Mouse (Mus musculus) brain, embryonic 14.5 days (tissue): Measurements from ENCODE around the gene Lins1. TPM values are rescaled to one million over a fixed set of nuclear protein-coding genes. Genes with fewer than 3 reads are reported as not detected.

Source experiments
- DNase-seq: peaks from one replicate; pipeline ENCODE4 v3.0.0-alpha.2; 2011; ENCODE audit warnings: low read depth
- CTCF ChIP-seq: fragments of 200-500 bp; IDR thresholded peaks from 2 replicates; pipeline ENCODE4 v1.5.1; 2012; ENCODE audit warnings: inconsistent platforms, mild to moderate bottlenecking, moderate library complexity, borderline replicate concordance; ENCODE audit not compliant: insufficient read depth, insufficient read length; ENCODE audit errors: extremely low read depth
- POLR2A ChIP-seq: fragments of 200-500 bp; IDR thresholded peaks from 2 replicates; pipeline ENCODE4 v1.6.1; 2012; ENCODE audit warnings: mild to moderate bottlenecking, inconsistent platforms, borderline replicate concordance; ENCODE audit not compliant: poor library complexity, insufficient read depth, insufficient read length, severe bottlenecking; ENCODE audit errors: extremely low read depth
- polyA plus RNA-seq: library from polyadenylated mRNA; depleted of rRNA; stranded (reverse); fragments of >200 nt; gene quantifications from 2 replicates; pipeline ENCODE4 v1.2.3, GENCODE M21; 2012; rRNA removed

The Lins1 gene
- polyA plus RNA-seq, result 19.3 and 23.2 TPM in 2 replicates

- TF ChIP-seq CTCF (peak; percentile 44; the same call in 1 of the 2 replicates), POLR2A (peak; percentile 43; the same call in 1 of the 2 replicates)
- peak; percentile 100 for DNase-seq
Measured at GRCm38 (mm10) chr7:66689620-66690360, at the start of gene Lins1. Gene Lins1 (plus strand): TSS chr7:66689889.

- no peak for TF ChIP-seq CTCF
- TF ChIP-seq POLR2A, result no peak
- no peak for DNase-seq
Measured at GRCm38 (mm10) chr7:66645736-66646135, 44.0 kb upstream of the Lins1 start.

- DNase-seq, result no peak
- no peak for TF ChIP-seq CTCF
- no peak for TF ChIP-seq POLR2A
Measured at GRCm38 (mm10) chr7:66649181-66649580, 40.5 kb upstream of the Lins1 start.

GRCm38 (mm10) chr7:66650883-66651282 is 38.8 kb upstream of the Lins1 start:
- TF ChIP-seq POLR2A, result no peak
- no peak for TF ChIP-seq CTCF
- DNase-seq, result no peak

GRCm38 (mm10) chr7:66652216-66652615 is 37.5 kb upstream of the Lins1 start:
- TF ChIP-seq CTCF (no peak), POLR2A (no peak)
- no peak for DNase-seq

GRCm38 (mm10) chr7:66653596-66653995 is 36.1 kb upstream of the Lins1 start:
- DNase-seq, result no peak
- TF ChIP-seq POLR2A (no peak), CTCF (no peak)

- peak; percentile 11 for DNase-seq
- no peak for TF ChIP-seq CTCF
- no peak for TF ChIP-seq POLR2A
Measured at GRCm38 (mm10) chr7:66655471-66655870, 34.2 kb upstream of the Lins1 start.

GRCm38 (mm10) chr7:66660291-66660690 is 29.4 kb upstream of the Lins1 start:
- TF ChIP-seq POLR2A (no peak), CTCF (peak; percentile 24; the same call in 1 of the 2 replicates)
- no peak for DNase-seq

- no peak for DNase-seq
- TF ChIP-seq POLR2A (no peak), CTCF (no peak)
Measured at GRCm38 (mm10) chr7:66660972-66661371, 28.7 kb upstream of the Lins1 start.

GRCm38 (mm10) chr7:66661572-66661971 is 28.1 kb upstream of the Lins1 start:
- peak; percentile 86 for DNase-seq
- no peak for TF ChIP-seq POLR2A
- peak; percentile 70 for TF ChIP-seq CTCF

GRCm38 (mm10) chr7:66663548-66663947 is 26.1 kb upstream of the Lins1 start:
- no peak for DNase-seq
- TF ChIP-seq POLR2A (no peak), CTCF (no peak)

GRCm38 (mm10) chr7:66667064-66667463 is 22.6 kb upstream of the Lins1 start:
- TF ChIP-seq CTCF, result no peak
- no peak for DNase-seq
